Mouse (Mus musculus) intestine, embryonic 14.5 days (tissue): ENCODE data around the gene Gpr85. TPM values are rescaled to one million over a fixed set of nuclear protein-coding genes. Genes with fewer than 3 reads are reported as not detected.

ENCODE experiments used
- ATAC-seq: fragments of 200-750 bp; cut with Nextera tagmentation; replicated peaks from 2 replicates; pipeline ENCODE4 v1.8.0; 2017; ENCODE audit warnings: low read depth, moderate number of reproducible peaks, moderate TSS enrichment, moderate library complexity; ENCODE audit not compliant: low FRiP score, low TSS enrichment
- DNase-seq: peaks from one replicate; pipeline ENCODE4 v3.0.0-alpha.2; 2018; ENCODE audit warnings: low spot score
- H3K27ac ChIP-seq: fragments of 300-500 bp; sonication (generic); 2 replicates; pipeline ENCODE4 v1.5.1; 2014; ENCODE audit warnings: low read depth, mild to moderate bottlenecking, control low read depth
- H3K27me3 ChIP-seq: fragments of 300-500 bp; sonication (generic); replicated peaks from 2 replicates; pipeline ENCODE4 v1.6.1; 2014; ENCODE audit warnings: low read length, control low read depth; ENCODE audit not compliant: control insufficient read depth, insufficient read depth
- H3K36me3 ChIP-seq: fragments of 300-500 bp; sonication (generic); 2 replicates; pipeline ENCODE4 v1.6.1; 2014; ENCODE audit warnings: low read length, control low read depth; ENCODE audit not compliant: control insufficient read depth, insufficient read depth
- H3K4me1 ChIP-seq: fragments of 300-500 bp; sonication (generic); replicated peaks from 2 replicates; pipeline ENCODE4 v1.6.1; 2014; ENCODE audit warnings: low read length, control low read depth, mixed read lengths; ENCODE audit not compliant: control insufficient read depth, insufficient read depth
- H3K4me2 ChIP-seq: fragments of 300-500 bp; sonication (generic); 2 replicates; pipeline ENCODE4 v1.6.1; 2014; ENCODE audit warnings: low read length
- H3K4me3 ChIP-seq: fragments of 300-500 bp; sonication (generic); 2 replicates; pipeline ENCODE4 v1.5.1; 2014; ENCODE audit warnings: low read depth, low read length, control low read depth, mixed read lengths
- H3K9ac ChIP-seq: fragments of 300-500 bp; sonication (generic); 2 replicates; pipeline ENCODE4 v1.6.1; 2014; ENCODE audit warnings: mild to moderate bottlenecking, low read length
- H3K9me3 ChIP-seq: fragments of 300-500 bp; sonication (generic); 2 replicates; pipeline ENCODE4 v1.6.1; 2016; ENCODE audit warnings: low read length, control low read depth; ENCODE audit not compliant: control insufficient read depth
- WGBS: fragments of 180-500 bp; shearing (Covaris S2); extraction: QIAGEN DNeasy Blood & Tissue Kit; methylation state at CpG from one replicate; pipeline ENCODE4 v1.1.7; 2014; 5-methylcytosine and 5-hydroxymethylcytosine counted together
- polyA plus RNA-seq: library from polyadenylated mRNA; unstranded; fragments of >200 nt; fragmentation: Nextera tagmentation; extraction: Ambion mirVana; gene quantifications from 2 replicates; pipeline ENCODE4 v1.2.1, GENCODE M21; 2014

Gpr85 gene
- polyA plus RNA-seq, 1 experiment from 2014 or later, result 6.6 TPM

DNA sequence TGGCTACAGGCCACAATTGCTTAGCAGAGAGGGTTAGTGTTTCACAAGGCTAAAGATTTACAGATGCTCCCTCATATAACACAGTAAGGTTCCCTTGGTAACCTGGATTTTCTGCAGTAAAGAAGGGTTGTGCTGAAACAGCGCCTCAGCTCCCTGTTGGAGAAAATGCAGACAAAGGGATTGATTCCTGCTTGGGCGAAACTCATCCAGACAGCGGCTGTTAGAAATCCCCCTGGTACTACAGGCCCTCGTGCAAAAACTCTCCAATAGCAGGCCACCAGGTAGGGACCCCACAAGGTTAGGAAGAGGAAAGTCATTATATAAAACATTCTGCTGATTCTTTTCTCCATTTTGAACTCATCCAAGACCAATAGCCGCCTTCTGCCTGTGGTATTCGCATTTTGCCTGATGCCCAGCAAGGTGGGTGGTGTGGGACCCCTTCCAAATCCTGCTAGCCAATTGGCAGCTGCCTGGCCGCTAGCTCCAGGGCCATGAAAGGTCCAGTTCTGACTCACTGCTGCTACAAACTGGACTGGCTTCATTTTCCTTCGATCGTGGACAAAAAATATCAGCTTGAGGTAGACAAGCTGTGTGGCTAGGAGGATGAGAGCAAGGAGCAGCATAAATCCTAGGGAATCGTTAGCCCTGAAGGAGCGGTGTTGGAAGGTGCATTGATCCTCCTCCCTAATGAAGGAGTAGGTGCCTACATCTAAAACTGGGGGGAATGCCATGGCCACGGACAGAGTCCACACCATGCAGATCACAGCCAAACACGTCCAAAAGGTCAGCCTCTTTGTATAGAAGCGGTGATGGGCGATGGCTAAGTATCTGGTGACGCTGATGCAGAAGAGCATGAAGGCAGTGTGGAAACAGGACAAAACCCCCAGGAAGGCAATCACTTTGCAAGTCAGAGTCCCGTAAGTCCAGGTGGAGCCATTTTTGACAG, 3.7 kb downstream of the Gpr85 start:
- Histone ChIP-seq H3K27ac (no peak overlapping the region), H3K9me3 (no peaks in the 10 kb centered on the region), H3K4me1 (no peaks in the 10 kb centered on the region), H3K4me3 (no peak overlapping the region), H3K4me2 (no peak overlapping the region), H3K27me3 (no peaks in the 10 kb centered on the region), H3K9ac (no peak overlapping the region), H3K36me3 (no peaks in the 10 kb centered on the region)
- 71% methylated on average over 17 of the region's 17 CpGs for WGBS
- no peak for DNase-seq
- no peak for ATAC-seq

DNA sequence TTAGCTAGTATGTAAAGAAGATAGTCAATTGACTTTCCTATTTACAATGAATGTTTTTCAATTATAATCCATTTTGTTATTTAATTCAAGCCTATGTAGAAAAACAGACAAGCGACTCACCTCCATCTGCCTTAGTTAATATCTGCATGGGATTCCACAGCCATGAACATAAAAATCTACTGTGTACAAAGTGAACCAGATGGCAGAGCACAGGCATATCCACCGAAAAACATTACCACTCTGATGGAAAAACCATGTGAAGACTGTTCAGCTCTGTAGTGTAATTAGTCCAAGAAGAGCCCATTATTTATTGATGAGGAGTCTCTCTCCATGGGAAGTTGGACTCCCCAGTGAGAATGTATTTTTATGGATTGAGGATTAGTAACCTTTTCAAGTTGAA, 7.0 kb downstream of the Gpr85 start:
- DNase-seq, result no peak
- no peaks in the 10 kb centered on the region for H3K27me3 ChIP-seq
- 85% methylated on average over 2 of the region's 2 CpGs for WGBS

DNA sequence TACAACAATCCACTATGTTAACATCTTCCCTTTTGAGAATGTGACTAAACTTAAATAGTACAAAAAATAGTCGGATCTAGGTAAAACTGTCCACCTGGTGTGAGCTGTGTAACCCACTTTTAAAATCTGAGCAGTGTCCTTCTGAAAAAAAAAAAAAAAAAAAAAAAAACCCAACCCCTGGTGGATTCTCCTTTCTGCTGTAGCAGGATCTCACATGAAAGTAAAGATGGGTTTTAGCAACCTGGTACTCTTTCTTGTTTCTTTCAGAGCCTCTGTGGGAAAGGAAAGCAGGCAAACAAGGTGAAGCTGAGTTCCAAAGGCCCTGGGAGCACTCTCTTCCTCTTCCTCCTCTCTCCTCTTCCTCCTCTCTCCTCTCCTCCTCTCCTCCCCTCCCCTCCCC, 10.9 kb downstream of the Gpr85 start:
- Histone ChIP-seq H3K36me3 (no peaks in the 10 kb centered on the region), H3K4me1 (no peaks in the 10 kb centered on the region), H3K27me3 (no peaks in the 10 kb centered on the region), H3K9me3 (no peaks in the 10 kb centered on the region), H3K4me2 (no peak overlapping the region), H3K27ac (no peak overlapping the region), H3K9ac (no peak overlapping the region), H3K4me3 (no peak overlapping the region)
- WGBS, result 74% methylated on average over 1 of the region's 1 CpGs
- no peak for DNase-seq
- ATAC-seq, result no peak

More for the DNA sequence above, 7.0 kb downstream of the Gpr85 start:
- Histone ChIP-seq H3K9ac (no peak overlapping the region), H3K27ac (no peak overlapping the region), H3K4me3 (no peak overlapping the region), H3K36me3 (no peaks in the 10 kb centered on the region), H3K4me2 (no peak overlapping the region), H3K4me1 (no peaks in the 10 kb centered on the region), H3K9me3 (no peaks in the 10 kb centered on the region)
- no peak for ATAC-seq

DNA sequence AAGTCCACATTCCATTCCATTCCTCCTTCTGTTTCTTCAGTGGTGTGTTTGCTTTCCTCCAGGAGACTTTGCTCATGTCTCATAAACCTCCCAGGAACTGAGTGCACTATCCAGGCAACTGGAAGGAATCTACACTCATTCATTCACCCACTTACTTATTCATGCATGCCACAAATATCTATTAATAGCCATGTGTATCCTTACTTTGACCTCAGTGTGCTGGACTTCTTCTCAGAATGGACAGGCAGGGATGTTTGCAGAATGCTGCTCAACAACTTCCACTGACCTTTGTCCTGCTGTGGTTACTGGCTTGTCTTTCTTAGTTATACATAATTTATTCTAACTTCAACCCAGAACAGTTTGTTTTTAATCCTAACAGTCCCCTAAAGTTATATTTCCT, 23.1 kb downstream of the Gpr85 start:
- Histone ChIP-seq H3K4me2 (no peak overlapping the region), H3K27me3 (no peaks in the 10 kb centered on the region), H3K27ac (no peak overlapping the region), H3K4me3 (no peak overlapping the region), H3K4me1 (no peaks in the 10 kb centered on the region), H3K9ac (no peak overlapping the region), H3K9me3 (no peaks in the 10 kb centered on the region), H3K36me3 (no peaks in the 10 kb centered on the region)
- no peak for ATAC-seq
- no peak for DNase-seq

DNA sequence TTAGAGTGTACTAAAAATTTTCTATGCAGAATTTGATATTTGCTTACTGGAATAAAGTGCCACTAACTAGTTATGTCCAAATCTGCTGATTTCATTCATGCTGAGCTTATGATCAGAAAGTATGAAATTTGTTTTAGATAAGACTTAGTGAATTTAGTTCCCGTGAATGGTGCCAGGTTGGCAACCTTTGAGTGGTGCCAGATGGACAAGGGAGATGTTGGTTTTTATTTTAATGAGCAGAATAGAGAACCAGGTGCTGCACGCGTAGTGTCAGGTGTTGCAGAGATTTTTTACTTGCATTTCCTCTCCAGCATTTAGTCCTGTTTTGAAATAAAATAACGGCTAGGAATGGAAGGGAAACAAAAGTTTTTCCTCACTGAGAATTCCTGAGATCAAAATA, 27.6 kb downstream of the Gpr85 start:
- Histone ChIP-seq H3K27ac (no peak overlapping the region), H3K4me2 (no peak overlapping the region), H3K36me3 (no peaks in the 10 kb centered on the region), H3K27me3 (no peaks in the 10 kb centered on the region), H3K9me3 (no peaks in the 10 kb centered on the region), H3K4me3 (no peak overlapping the region), H3K9ac (no peak overlapping the region), H3K4me1 (no peaks in the 10 kb centered on the region)
- ATAC-seq (no peak), DNase-seq (no peak)
- 89% methylated on average over 4 of the region's 4 CpGs for WGBS

DNA sequence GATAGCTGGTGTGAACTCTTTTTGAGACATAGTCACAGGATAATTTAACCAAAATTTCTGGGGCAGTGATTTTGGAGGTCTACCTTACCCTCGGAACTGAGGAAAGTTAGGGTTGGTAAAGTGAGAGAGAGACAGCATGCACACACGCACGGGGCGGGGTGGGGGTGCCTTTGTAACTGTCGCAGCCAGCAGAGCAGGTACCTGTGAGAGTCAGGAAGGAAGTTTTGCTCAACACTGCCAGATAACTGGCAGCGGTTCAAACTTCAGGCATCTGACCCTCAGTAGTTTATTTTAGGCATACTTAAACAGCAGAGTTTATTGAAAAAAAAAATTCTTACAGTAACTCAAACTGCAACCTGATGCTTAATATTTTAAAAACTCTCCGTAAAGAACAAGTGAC, 39.7 kb downstream of the Gpr85 start:
- WGBS, result 44% methylated on average over 7 of the region's 7 CpGs
- H3K4me1 ChIP-seq, result no peaks in the 10 kb centered on the region
- H3K36me3 ChIP-seq, result no peaks in the 10 kb centered on the region
- no peak overlapping the region for H3K9ac ChIP-seq
- H3K4me2 ChIP-seq, result no peak overlapping the region
- no peak overlapping the region for H3K27ac ChIP-seq
- H3K4me3 ChIP-seq, result no peak overlapping the region
- no peaks in the 10 kb centered on the region for H3K9me3 ChIP-seq
- no peaks in the 10 kb centered on the region for H3K27me3 ChIP-seq
- DNase-seq (no peak), ATAC-seq (no peak)

DNA sequence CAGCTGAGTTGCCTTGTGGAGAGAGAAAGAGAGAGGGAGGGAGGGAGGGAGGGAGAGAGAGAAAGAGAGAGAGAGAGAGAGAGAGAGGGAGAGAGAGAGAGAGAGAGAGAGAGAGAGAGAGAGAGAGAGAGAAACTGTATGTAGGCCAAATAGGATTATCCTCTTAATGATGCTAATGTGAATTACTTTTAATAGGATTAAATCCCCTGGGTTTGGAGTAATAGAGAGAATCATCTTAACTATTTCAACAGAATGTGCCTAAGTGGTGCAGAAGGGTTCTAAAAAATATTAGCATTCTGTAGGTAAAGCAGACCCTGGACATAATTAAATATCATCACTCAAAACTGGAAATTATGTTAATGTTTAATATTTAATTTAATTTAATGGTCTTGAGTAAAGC, 42.4 kb downstream of the Gpr85 start:
- Histone ChIP-seq H3K9ac (no peak overlapping the region), H3K4me1 (no peaks in the 10 kb centered on the region), H3K4me3 (no peak overlapping the region), H3K36me3 (no peaks in the 10 kb centered on the region), H3K27ac (no peak overlapping the region), H3K4me2 (no peak overlapping the region), H3K9me3 (no peaks in the 10 kb centered on the region), H3K27me3 (no peaks in the 10 kb centered on the region)
- ATAC-seq (no peak), DNase-seq (no peak)
